ENCODE assay signal across 8 mouse cellular contexts in genomic region chr4:95346722-95347197, GRCm38 (mm10).
DNase-seq lines count a peak whose midpoint lies in the region; ATAC-seq and TF ChIP-seq lines count a peak whose summit lies in the region.

No protein-coding gene starts in this region.

- H3K4me2 ChIP-seq in heart, embryonic 12.5 days = no peak overlapping the region
- 0 out of 2 replicates have a peak overlapping the region, but pooled peaks have one; percentile 0 for H3K4me2 ChIP-seq in forebrain, embryonic 14.5 days (ENCODE audit: low read length)
- no peak overlapping the region for H3K4me2 ChIP-seq in kidney, postnatal 0 days (ENCODE audit: low read length)
- H3K4me2 ChIP-seq in stomach, postnatal 0 days (replicated peaks; ENCODE audit: low read depth) = no peak overlapping the region

- no peaks in the 10 kb centered on the region for H3K36me3 ChIP-seq in heart, embryonic 12.5 days
- no peaks in the 10 kb centered on the region for H3K36me3 ChIP-seq in forebrain, embryonic 14.5 days (ENCODE audit: control insufficient read depth, insufficient read depth, low read length)
- H3K36me3 ChIP-seq in kidney, postnatal 0 days (ENCODE audit: insufficient read depth, low read length) = no peaks in the 10 kb centered on the region
- no peaks in the 10 kb centered on the region for H3K36me3 ChIP-seq in stomach, postnatal 0 days (ENCODE audit: control insufficient read depth, insufficient read depth, low read length)

- TF ChIP-seq CTCF in kidney, postnatal 0 days (IDR thresholded peaks at IDR 0.05; ENCODE audit: low read depth) = no peak
- TF ChIP-seq CTCF in lung, adult 2 months (IDR thresholded peaks at IDR 0.05; ENCODE audit: insufficient read depth, low read length) = no peak
- TF ChIP-seq CTCF in stomach, postnatal 0 days (IDR thresholded peaks at IDR 0.05; ENCODE audit: low read depth) = no peak

- peak; percentile 94 for DNase-seq in heart, adult 11 months
- peak; percentile 92 for DNase-seq in forebrain, embryonic 14.5 days (ENCODE audit: low spot score)
- peak; percentile 71 for DNase-seq in kidney, postnatal 0 days (ENCODE audit: low spot score)
- peak; percentile 31 for DNase-seq in lung, adult 2 months
- DNase-seq in stomach, postnatal 0 days (ENCODE audit: low spot score) = peak; percentile 25
- DNase-seq in thymus, postnatal 0 days (ENCODE audit: low spot score) = no peak

- no peak for ATAC-seq in heart, embryonic 12.5 days (ENCODE audit: insufficient number of reproducible peaks, low FRiP score)
- peak; percentile 90 for ATAC-seq in forebrain, embryonic 14.5 days
- ATAC-seq in kidney, postnatal 0 days (replicated peaks; ENCODE audit: low FRiP score, low read depth) = no peak
- no peak for ATAC-seq in stomach, postnatal 0 days (ENCODE audit: low FRiP score, low TSS enrichment)
- ATAC-seq in activated CD4-positive, CD25-positive, alpha-beta regulatory T cell, adult 4 months = no peak

- no peaks in the 10 kb centered on the region for H3K4me1 ChIP-seq in heart, embryonic 12.5 days (replicated peaks)
- peaks cover 22% of the 10 kb centered on the region for H3K4me1 ChIP-seq in forebrain, embryonic 14.5 days (ENCODE audit: control insufficient read depth, insufficient read depth, low read length)
- no peaks in the 10 kb centered on the region for H3K4me1 ChIP-seq in kidney, postnatal 0 days (replicated peaks; ENCODE audit: insufficient read depth, low read length)
- H3K4me1 ChIP-seq in lung, adult 2 months (ENCODE audit: control insufficient read depth, insufficient read depth, low read length) = peaks cover 5% of the 10 kb centered on the region
- no peaks in the 10 kb centered on the region for H3K4me1 ChIP-seq in stomach, postnatal 0 days (replicated peaks; ENCODE audit: control insufficient read depth, insufficient read depth)

- H3K9ac ChIP-seq in heart, embryonic 12.5 days = no peak overlapping the region
- no peak overlapping the region for H3K9ac ChIP-seq in forebrain, embryonic 14.5 days (ENCODE audit: low read length)
- H3K9ac ChIP-seq in kidney, postnatal 0 days (ENCODE audit: low read depth, low read length) = no peak overlapping the region
- no peak overlapping the region for H3K9ac ChIP-seq in stomach, postnatal 0 days (ENCODE audit: low read length)

- WGBS in heart, embryonic 12.5 days = 57% methylated on average over 3 of the region's 3 CpGs
- WGBS in forebrain, embryonic 14.5 days = 11% methylated on average over 3 of the region's 3 CpGs
- 45% methylated on average over 3 of the region's 3 CpGs for WGBS in kidney, postnatal 0 days
- 28% methylated on average over 3 of the region's 3 CpGs for WGBS in lung, adult 2 months
- 30% methylated on average over 3 of the region's 3 CpGs for WGBS in stomach, postnatal 0 days

- no peak for TF ChIP-seq POLR2A in lung, adult 2 months (IDR thresholded peaks at IDR 0.05; ENCODE audit: borderline replicate concordance, extremely low read depth, low read depth, low read length)

- no peak overlapping the region for H3K4me3 ChIP-seq in heart, embryonic 12.5 days
- no peak overlapping the region for H3K4me3 ChIP-seq in forebrain, embryonic 14.5 days (ENCODE audit: low read depth, low read length)
- H3K4me3 ChIP-seq in kidney, postnatal 0 days (replicated peaks; ENCODE audit: low read depth, low read length) = no peak overlapping the region
- no peak overlapping the region for H3K4me3 ChIP-seq in lung, adult 2 months (replicated peaks; ENCODE audit: extremely low read depth, low read depth, low read length)
- H3K4me3 ChIP-seq in stomach, postnatal 0 days (ENCODE audit: low read depth, low read length) = no peak overlapping the region

- H3K27ac ChIP-seq in heart, embryonic 12.5 days (ENCODE audit: poor library complexity, severe bottlenecking) = no peak overlapping the region
- H3K27ac ChIP-seq in forebrain, embryonic 14.5 days (ENCODE audit: low read depth, low read length) = peak overlapping the region; percentile 72
- H3K27ac ChIP-seq in kidney, postnatal 0 days = no peak overlapping the region
- H3K27ac ChIP-seq in stomach, postnatal 0 days (replicated peaks) = no peak overlapping the region

- no peaks in the 10 kb centered on the region for H3K27me3 ChIP-seq in heart, embryonic 12.5 days (replicated peaks)
- H3K27me3 ChIP-seq in forebrain, embryonic 14.5 days (replicated peaks; ENCODE audit: control insufficient read depth, insufficient read depth, low read length) = no peaks in the 10 kb centered on the region
- H3K27me3 ChIP-seq in kidney, postnatal 0 days (ENCODE audit: insufficient read depth, low read length) = no peaks in the 10 kb centered on the region
- no peaks in the 10 kb centered on the region for H3K27me3 ChIP-seq in stomach, postnatal 0 days (ENCODE audit: control insufficient read depth, insufficient read depth, low read length)

- H3K9me3 ChIP-seq in heart, embryonic 12.5 days (replicated peaks) = no peaks in the 10 kb centered on the region
- H3K9me3 ChIP-seq in forebrain, embryonic 14.5 days (replicated peaks; ENCODE audit: control insufficient read depth, low read length) = no peaks in the 10 kb centered on the region
- H3K9me3 ChIP-seq in kidney, postnatal 0 days (replicated peaks; ENCODE audit: low read length) = no peaks in the 10 kb centered on the region
- H3K9me3 ChIP-seq in stomach, postnatal 0 days (ENCODE audit: control insufficient read depth, low read length) = no peaks in the 10 kb centered on the region

- TF ChIP-seq EP300 in stomach, postnatal 0 days (optimal IDR thresholded peaks at IDR 0.05) = no peak
